Mouse (Mus musculus): ENCODE results near the gene Atxn7l2. TPM values are rescaled to one million over a fixed set of nuclear protein-coding genes. Genes with fewer than 3 reads are reported as not detected.
A peak's percentile ranks its signal among the peaks of the same experiment; 100 is the strongest.

Gene Atxn7l2
- polyA plus RNA-seq, 1 experiment from 2014 or later, result 18.7 TPM

GRCm38 (mm10) chr3:108203621-108204325 lies 7.0 kb downstream of the Atxn7l2 start:
- ATAC-seq (ENCODE audit: insufficient number of reproducible peaks, low FRiP score, low TSS enrichment, low read depth), result no peak

GRCm38 (mm10) chr3:108203212-108203611 lies 7.5 kb downstream of the Atxn7l2 start:
- H3K4me1 ChIP-seq, result peaks cover 66% of the 10 kb centered on the region
- peaks cover 50% of the 10 kb centered on the region for H3K36me3 ChIP-seq
- H3K4me2 ChIP-seq, result no peak overlapping the region
- H3K27me3 ChIP-seq, result no peaks in the 10 kb centered on the region
- H3K9ac ChIP-seq, result no peak overlapping the region
- no peak overlapping the region for H3K27ac ChIP-seq
- no peak for ATAC-seq (ENCODE audit: insufficient number of reproducible peaks, low FRiP score, low TSS enrichment, low read depth)
- no peaks in the 10 kb centered on the region for H3K9me3 ChIP-seq
- WGBS, result 91% methylated on average over 13 of the region's 13 CpGs
- no peak overlapping the region for H3K4me3 ChIP-seq

More at GRCm38 (mm10) chr3:108203621-108204325, 7.0 kb downstream of the Atxn7l2 start:
- no peak overlapping the region for H3K9ac ChIP-seq
- no peaks in the 10 kb centered on the region for H3K9me3 ChIP-seq
- 76% methylated on average over 11 of the region's 11 CpGs for WGBS
- H3K27me3 ChIP-seq, result no peaks in the 10 kb centered on the region
- no peak overlapping the region for H3K27ac ChIP-seq
- no peak overlapping the region for H3K4me2 ChIP-seq
- H3K4me3 ChIP-seq, result no peak overlapping the region
- H3K4me1 ChIP-seq, result peaks cover 72% of the 10 kb centered on the region
- H3K36me3 ChIP-seq, result peaks cover 44% of the 10 kb centered on the region

GRCm38 (mm10) chr3:108202506-108202905 lies 8.2 kb downstream of the Atxn7l2 start:
- no peak overlapping the region for H3K9ac ChIP-seq
- H3K4me1 ChIP-seq, result peaks cover 59% of the 10 kb centered on the region
- no peak for ATAC-seq (ENCODE audit: insufficient number of reproducible peaks, low FRiP score, low TSS enrichment, low read depth)
- H3K4me2 ChIP-seq, result no peak overlapping the region
- H3K27ac ChIP-seq, result no peak overlapping the region; the same call in 1 of the 2 replicates
- H3K4me3 ChIP-seq, result no peak overlapping the region
- H3K36me3 ChIP-seq, result peaks cover 50% of the 10 kb centered on the region
- H3K27me3 ChIP-seq, result no peaks in the 10 kb centered on the region
- no peaks in the 10 kb centered on the region for H3K9me3 ChIP-seq

GRCm38 (mm10) chr3:108200329-108201323 lies 10.1 kb downstream of the Atxn7l2 start, which contains the start of gene Cyb561d1:
Gene Cyb561d1 (minus strand): TSS chr3:108201212.
- H3K4me3 ChIP-seq, result peak within 1 kb of the TSS; percentile 58
- WGBS, result 3% methylated on average over 44 of the region's 44 CpGs
- no peaks in the 10 kb centered on the region for H3K27me3 ChIP-seq
- H3K9ac ChIP-seq, result peak within 1 kb of the TSS; percentile 33
- H3K27ac ChIP-seq, result peak within 1 kb of the TSS; percentile 85
- peak; percentile 88 for ATAC-seq (ENCODE audit: insufficient number of reproducible peaks, low FRiP score, low TSS enrichment, low read depth)
- peaks cover 41% of the 10 kb centered on the region for H3K36me3 ChIP-seq
- peak within 1 kb of the TSS; percentile 64 for H3K4me2 ChIP-seq
- H3K9me3 ChIP-seq, result no peaks in the 10 kb centered on the region
- H3K4me1 ChIP-seq, result peaks cover 61% of the 10 kb centered on the region

- Histone ChIP-seq H3K27ac (0 out of 2 replicates have a peak overlapping the region, but pooled peaks have one; percentile 3), H3K4me2 (no peak overlapping the region), H3K4me1 (peaks cover 59% of the 10 kb centered on the region), H3K9ac (no peak overlapping the region), H3K36me3 (peaks cover 27% of the 10 kb centered on the region), H3K27me3 (no peaks in the 10 kb centered on the region), H3K9me3 (no peaks in the 10 kb centered on the region), H3K4me3 (no peak overlapping the region)
- 89% methylated on average over 6 of the region's 6 CpGs for WGBS
- no peak for ATAC-seq (ENCODE audit: insufficient number of reproducible peaks, low FRiP score, low TSS enrichment, low read depth)
Measured at GRCm38 (mm10) chr3:108199231-108199630, 11.5 kb downstream of the Atxn7l2 start.

GRCm38 (mm10) chr3:108197066-108197497 lies 13.7 kb downstream of the Atxn7l2 start:
- Histone ChIP-seq H3K4me1 (peaks cover 41% of the 10 kb centered on the region), H3K27me3 (no peaks in the 10 kb centered on the region), H3K9ac (no peak overlapping the region), H3K27ac (peak overlapping the region; percentile 27; the same call in 1 of the 2 replicates), H3K9me3 (no peaks in the 10 kb centered on the region), H3K36me3 (peaks cover 9% of the 10 kb centered on the region; the same call in 1 of the 2 replicates), H3K4me3 (no peak overlapping the region), H3K4me2 (0 out of 2 replicates have a peak overlapping the region, but pooled peaks have one; percentile 5)
- no peak for ATAC-seq (ENCODE audit: insufficient number of reproducible peaks, low FRiP score, low TSS enrichment, low read depth)
- 21% methylated on average over 14 of the region's 14 CpGs for WGBS

GRCm38 (mm10) chr3:108195941-108196590 lies 14.7 kb downstream of the Atxn7l2 start:
- Histone ChIP-seq H3K36me3 (peaks cover 5% of the 10 kb centered on the region; the same call in 1 of the 2 replicates), H3K9me3 (no peaks in the 10 kb centered on the region), H3K27me3 (no peaks in the 10 kb centered on the region), H3K9ac (no peak overlapping the region), H3K4me1 (peaks cover 33% of the 10 kb centered on the region), H3K4me2 (no peak overlapping the region), H3K27ac (0 out of 2 replicates have a peak overlapping the region, but pooled peaks have one; percentile 33), H3K4me3 (no peak overlapping the region)
- 60% methylated on average over 7 of the region's 7 CpGs for WGBS
- no peak for ATAC-seq (ENCODE audit: insufficient number of reproducible peaks, low FRiP score, low TSS enrichment, low read depth)

- 79% methylated on average over 4 of the region's 4 CpGs for WGBS
- ATAC-seq (ENCODE audit: insufficient number of reproducible peaks, low FRiP score, low TSS enrichment, low read depth), result no peak
- peaks cover 28% of the 10 kb centered on the region for H3K4me1 ChIP-seq
- no peak overlapping the region for H3K4me3 ChIP-seq
- no peaks in the 10 kb centered on the region for H3K27me3 ChIP-seq
- H3K9ac ChIP-seq, result no peak overlapping the region
- peaks cover 5% of the 10 kb centered on the region; the same call in 1 of the 2 replicates for H3K36me3 ChIP-seq
- no peaks in the 10 kb centered on the region for H3K9me3 ChIP-seq
- H3K27ac ChIP-seq, result no peak overlapping the region
- H3K4me2 ChIP-seq, result no peak overlapping the region
Measured at GRCm38 (mm10) chr3:108195287-108195686, 15.4 kb downstream of the Atxn7l2 start.

GRCm38 (mm10) chr3:108193686-108194085 lies 17.0 kb downstream of the Atxn7l2 start:
- H3K27me3 ChIP-seq, result no peaks in the 10 kb centered on the region
- no peak overlapping the region for H3K9ac ChIP-seq
- no peak overlapping the region for H3K4me2 ChIP-seq
- H3K27ac ChIP-seq, result no peak overlapping the region
- H3K36me3 ChIP-seq, result peaks cover 5% of the 10 kb centered on the region; the same call in 1 of the 2 replicates
- no peak overlapping the region for H3K4me3 ChIP-seq
- H3K4me1 ChIP-seq, result peaks cover 28% of the 10 kb centered on the region
- 67% methylated on average over 4 of the region's 4 CpGs for WGBS
- ATAC-seq (ENCODE audit: insufficient number of reproducible peaks, low FRiP score, low TSS enrichment, low read depth), result no peak
- H3K9me3 ChIP-seq, result no peaks in the 10 kb centered on the region

GRCm38 (mm10) chr3:108189897-108190296 lies 20.8 kb downstream of the Atxn7l2 start:
- Histone ChIP-seq H3K4me3 (no peak overlapping the region), H3K4me2 (no peak overlapping the region), H3K36me3 (no peaks in the 10 kb centered on the region), H3K27me3 (0 out of 2 replicates have a peak, but pooled peaks cover 3% of the 10 kb centered on the region), H3K4me1 (peaks cover 23% of the 10 kb centered on the region), H3K27ac (no peak overlapping the region), H3K9me3 (no peaks in the 10 kb centered on the region), H3K9ac (no peak overlapping the region)
- WGBS, result 49% methylated on average over 5 of the region's 5 CpGs
- ATAC-seq (ENCODE audit: insufficient number of reproducible peaks, low FRiP score, low TSS enrichment, low read depth), result no peak

Data from limb, embryonic 15.5 days (tissue).